Mouse (Mus musculus) hindbrain, embryonic 13.5 days (tissue): ENCODE measurements around the gene Setd1a. TPM values are rescaled to one million over a fixed set of nuclear protein-coding genes. Genes with fewer than 3 reads are reported as not detected.

Source experiments
- ATAC-seq: fragments of 200-750 bp; cut with Nextera tagmentation; 2 replicates; pipeline ENCODE4 v1.8.0; 2017; ENCODE audit warnings: moderate TSS enrichment; ENCODE audit not compliant: low FRiP score
- H3K27ac ChIP-seq: fragments of 300-500 bp; sonication (generic); 2 replicates; pipeline ENCODE4 v1.5.1; 2015; ENCODE audit warnings: inconsistent platforms, mild to moderate bottlenecking, moderate library complexity
- H3K27me3 ChIP-seq: fragments of 300-500 bp; sonication (generic); 2 replicates; pipeline ENCODE4 v1.6.1; 2015; ENCODE audit warnings: mild to moderate bottlenecking, inconsistent platforms
- H3K36me3 ChIP-seq: fragments of 300-500 bp; sonication (generic); 2 replicates; pipeline ENCODE4 v1.6.1; 2015; ENCODE audit warnings: mild to moderate bottlenecking, inconsistent platforms
- H3K4me1 ChIP-seq: fragments of 300-500 bp; sonication (generic); replicated peaks from 2 replicates; pipeline ENCODE4 v1.6.1; 2015; ENCODE audit warnings: inconsistent platforms
- H3K4me2 ChIP-seq: fragments of 300-500 bp; sonication (generic); 2 replicates; pipeline ENCODE4 v1.6.1; 2015; ENCODE audit warnings: inconsistent platforms, mild to moderate bottlenecking, moderate library complexity
- H3K4me3 ChIP-seq: fragments of 300-500 bp; sonication (generic); 2 replicates; pipeline ENCODE4 v1.5.1; 2015; ENCODE audit warnings: mild to moderate bottlenecking, inconsistent platforms
- H3K9ac ChIP-seq: fragments of 300-500 bp; sonication (generic); 2 replicates; pipeline ENCODE4 v1.6.1; 2015; ENCODE audit warnings: mild to moderate bottlenecking, inconsistent platforms
- H3K9me3 ChIP-seq: fragments of 300-500 bp; sonication (generic); 2 replicates; pipeline ENCODE4 v1.6.1; 2016; ENCODE audit warnings: inconsistent platforms
- WGBS: fragments of 180-500 bp; shearing (Covaris S2); methylation state at CpG from one replicate; pipeline ENCODE4 v1.1.7; 2015; 5-methylcytosine and 5-hydroxymethylcytosine counted together
- polyA plus RNA-seq: library from polyadenylated mRNA; unstranded; fragments of >200 nt; fragmentation: Nextera tagmentation; extraction: Ambion mirVana; gene quantifications from 2 replicates; pipeline ENCODE4 v1.2.1, GENCODE M21; 2015

Setd1a gene
- polyA plus RNA-seq, 1 experiment from 2014 or later: 20.9 TPM

DNA sequence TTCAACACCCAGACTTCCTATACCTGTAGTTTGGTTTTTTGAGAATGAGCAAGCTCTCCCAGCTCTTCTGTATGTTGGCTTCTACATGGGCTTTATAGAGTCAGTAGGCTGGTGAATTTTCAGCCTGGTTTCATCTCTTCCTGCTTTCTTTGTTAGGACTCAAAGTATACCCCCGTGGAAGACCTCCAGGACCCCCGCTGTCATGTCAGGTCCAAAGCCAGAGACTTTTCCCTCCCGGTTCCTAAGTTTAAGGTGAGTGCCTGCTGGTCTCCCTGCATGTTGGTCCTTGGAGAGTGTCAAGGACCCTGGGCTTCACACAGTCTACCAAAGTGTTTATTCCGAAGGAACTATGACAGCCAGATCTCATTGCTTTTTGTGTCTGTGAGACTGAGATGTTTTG is 1.9 kb downstream of the Setd1a start:
- Histone ChIP-seq H3K9ac (peak overlapping the region; percentile 91), H3K4me3 (peak overlapping the region; percentile 84), H3K4me2 (peak overlapping the region; percentile 82), H3K27ac (no peak overlapping the region), H3K36me3 (peaks cover 42% of the 10 kb centered on the region), H3K27me3 (no peaks in the 10 kb centered on the region), H3K9me3 (no peaks in the 10 kb centered on the region), H3K4me1 (peaks cover 20% of the 10 kb centered on the region)
- WGBS: 78% methylated on average over 4 of the region's 4 CpGs
- no peak for ATAC-seq

DNA sequence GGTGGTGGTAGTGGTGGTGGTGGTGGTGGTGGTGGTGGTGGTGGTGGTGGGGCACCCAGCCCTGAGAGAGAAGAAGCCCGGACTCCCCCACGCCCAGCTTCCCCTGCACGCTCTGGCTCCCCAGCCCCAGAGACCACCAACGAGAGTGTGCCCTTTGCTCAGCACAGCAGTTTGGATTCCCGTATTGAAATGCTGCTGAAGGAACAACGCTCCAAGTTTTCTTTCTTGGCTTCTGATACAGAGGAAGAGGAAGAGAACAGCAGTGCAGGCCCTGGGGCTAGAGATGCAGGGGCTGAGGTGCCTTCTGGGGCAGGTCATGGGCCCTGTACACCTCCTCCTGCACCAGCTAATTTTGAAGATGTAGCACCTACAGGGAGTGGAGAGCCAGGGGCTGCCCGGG is 8.8 kb downstream of the Setd1a start, which contains the start of gene Gm49388:
Gene Gm49388, plus strand, starts transcription at position 301 of the 400 bp plus-strand sequence.
- H3K27ac ChIP-seq: no peak within 1 kb of the TSS
- no peak within 1 kb of the TSS for H3K4me3 ChIP-seq
- ATAC-seq: no peak
- no peak within 1 kb of the TSS for H3K9ac ChIP-seq
- no peaks in the 10 kb centered on the region for H3K4me1 ChIP-seq
- no peaks in the 10 kb centered on the region for H3K27me3 ChIP-seq
- WGBS: 94% methylated on average over 7 of the region's 7 CpGs
- H3K4me2 ChIP-seq: no peak within 1 kb of the TSS
- H3K36me3 ChIP-seq: peaks cover 98% of the 10 kb centered on the region
- H3K9me3 ChIP-seq: no peaks in the 10 kb centered on the region

DNA sequence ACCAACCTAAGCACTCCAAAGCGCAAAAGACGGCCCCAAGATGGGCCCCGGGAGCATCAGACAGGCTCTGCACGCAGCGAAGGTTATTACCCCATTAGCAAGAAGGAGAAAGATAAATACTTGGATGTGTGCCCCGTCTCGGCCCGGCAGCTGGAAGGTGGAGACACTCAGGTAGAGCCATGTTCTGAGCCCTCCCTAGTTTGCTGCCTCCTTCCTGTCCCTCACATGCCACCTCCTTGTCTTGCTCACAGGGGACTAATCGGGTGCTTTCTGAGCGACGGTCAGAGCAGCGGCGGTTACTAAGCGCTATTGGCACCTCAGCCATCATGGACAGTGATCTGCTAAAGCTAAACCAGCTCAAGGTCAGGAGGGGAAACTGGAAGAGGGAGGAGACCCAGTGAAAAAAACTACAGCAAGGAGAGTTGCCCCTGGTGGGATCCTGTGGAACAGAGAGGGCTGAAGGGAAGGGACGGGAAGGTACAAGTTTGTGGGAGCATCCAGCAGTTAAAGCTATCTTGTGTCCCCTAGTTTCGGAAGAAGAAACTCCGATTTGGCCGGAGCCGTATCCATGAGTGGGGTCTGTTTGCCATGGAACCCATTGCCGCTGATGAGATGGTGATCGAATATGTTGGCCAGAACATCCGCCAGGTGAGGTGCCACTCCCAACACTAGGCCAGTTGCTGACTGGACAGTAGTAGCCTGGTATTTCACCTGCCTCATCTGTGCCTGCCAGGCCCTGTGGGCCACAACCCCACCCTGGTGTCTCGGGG is 20.8 kb downstream of the Setd1a start:
- Histone ChIP-seq H3K27ac (no peak overlapping the region), H3K36me3 (peaks cover 83% of the 10 kb centered on the region), H3K9ac (no peak overlapping the region), H3K4me2 (no peak overlapping the region), H3K4me3 (no peak overlapping the region), H3K4me1 (peaks cover 9% of the 10 kb centered on the region), H3K9me3 (no peaks in the 10 kb centered on the region), H3K27me3 (no peaks in the 10 kb centered on the region)
- ATAC-seq: no peak
- WGBS: 96% methylated on average over 23 of the region's 23 CpGs

DNA sequence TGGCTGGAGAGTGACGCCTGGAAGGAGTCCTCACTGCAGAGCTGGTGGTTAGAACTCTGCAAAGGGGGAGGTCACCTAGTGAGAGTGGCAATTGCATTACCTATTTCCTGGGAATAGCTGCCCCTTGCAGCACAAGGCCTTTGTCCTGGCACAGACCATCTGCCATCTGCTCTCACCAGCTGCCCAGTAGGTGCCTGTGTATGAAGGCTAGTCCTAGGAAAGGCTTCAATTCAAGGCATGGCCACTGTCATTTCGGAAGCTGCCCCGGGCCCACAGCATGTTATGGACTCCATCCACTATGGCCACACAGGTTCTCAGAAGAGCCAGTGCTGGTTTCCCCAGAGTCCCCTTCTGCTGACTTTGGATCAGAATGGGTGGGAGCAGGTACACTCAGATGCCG is 22.1 kb downstream of the Setd1a start:
- Histone ChIP-seq H3K9ac (0 out of 2 replicates have a peak overlapping the region, but pooled peaks have one; percentile 19), H3K4me2 (no peak overlapping the region), H3K4me3 (no peak overlapping the region), H3K36me3 (peaks cover 84% of the 10 kb centered on the region), H3K4me1 (peaks cover 9% of the 10 kb centered on the region), H3K27ac (no peak overlapping the region), H3K9me3 (no peaks in the 10 kb centered on the region), H3K27me3 (no peaks in the 10 kb centered on the region)
- WGBS: 95% methylated on average over 4 of the region's 4 CpGs
- no peak for ATAC-seq

DNA sequence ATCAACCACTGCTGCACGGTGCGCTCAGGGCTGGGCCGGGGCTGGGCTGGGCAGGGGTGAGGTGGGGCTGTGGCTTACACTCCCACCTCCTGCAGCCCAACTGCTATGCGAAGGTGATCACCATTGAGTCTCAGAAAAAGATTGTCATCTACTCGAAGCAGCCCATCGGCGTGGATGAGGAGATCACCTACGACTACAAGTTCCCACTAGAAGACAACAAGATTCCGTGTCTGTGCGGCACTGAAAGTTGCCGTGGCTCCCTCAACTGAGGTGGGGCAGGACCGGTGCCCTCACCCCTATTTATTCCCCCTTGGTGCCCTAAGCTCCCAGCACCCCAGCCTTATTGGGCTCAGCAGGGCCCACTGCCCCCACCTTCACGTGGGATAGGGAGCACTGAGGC is 22.7 kb downstream of the Setd1a start:
- Histone ChIP-seq H3K9me3 (no peaks in the 10 kb centered on the region), H3K4me2 (no peak overlapping the region), H3K4me1 (peaks cover 9% of the 10 kb centered on the region), H3K9ac (0 out of 2 replicates have a peak overlapping the region, but pooled peaks have one; percentile 8), H3K27ac (no peak overlapping the region), H3K27me3 (no peaks in the 10 kb centered on the region), H3K36me3 (peaks cover 82% of the 10 kb centered on the region), H3K4me3 (no peak overlapping the region)
- no peak for ATAC-seq
- 92% methylated on average over 13 of the region's 13 CpGs for WGBS

DNA sequence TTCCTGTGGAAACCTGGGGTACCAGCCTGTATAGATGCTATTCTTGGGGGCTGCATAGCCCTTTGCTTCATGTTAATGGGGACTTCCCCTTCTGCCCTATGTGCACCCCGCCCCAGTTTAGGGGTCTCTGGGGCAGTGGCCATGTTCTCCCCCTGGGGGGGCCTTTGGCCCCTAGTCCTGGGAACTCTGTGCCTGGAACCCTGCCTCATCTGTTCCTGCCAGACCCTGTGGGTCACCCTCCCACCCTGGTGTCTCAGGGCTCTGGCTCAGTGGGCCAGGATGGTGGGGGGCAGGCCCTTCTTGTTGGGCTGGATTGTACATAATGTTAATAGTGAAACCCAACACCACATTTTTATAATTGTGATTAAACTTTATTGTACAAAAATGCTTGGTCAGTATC is 23.3 kb downstream of the Setd1a start:
- H3K4me1 ChIP-seq: peaks cover 9% of the 10 kb centered on the region
- 0 out of 2 replicates have a peak overlapping the region, but pooled peaks have one; percentile 8 for H3K9ac ChIP-seq
- H3K9me3 ChIP-seq: no peaks in the 10 kb centered on the region
- H3K27me3 ChIP-seq: no peaks in the 10 kb centered on the region
- no peak overlapping the region for H3K4me2 ChIP-seq
- no peak for ATAC-seq
- WGBS: 100% methylated on average over 1 of the region's 1 CpGs
- 0 out of 2 replicates have a peak overlapping the region, but pooled peaks have one; percentile 35 for H3K27ac ChIP-seq
- no peak overlapping the region for H3K4me3 ChIP-seq
- peaks cover 84% of the 10 kb centered on the region for H3K36me3 ChIP-seq

DNA sequence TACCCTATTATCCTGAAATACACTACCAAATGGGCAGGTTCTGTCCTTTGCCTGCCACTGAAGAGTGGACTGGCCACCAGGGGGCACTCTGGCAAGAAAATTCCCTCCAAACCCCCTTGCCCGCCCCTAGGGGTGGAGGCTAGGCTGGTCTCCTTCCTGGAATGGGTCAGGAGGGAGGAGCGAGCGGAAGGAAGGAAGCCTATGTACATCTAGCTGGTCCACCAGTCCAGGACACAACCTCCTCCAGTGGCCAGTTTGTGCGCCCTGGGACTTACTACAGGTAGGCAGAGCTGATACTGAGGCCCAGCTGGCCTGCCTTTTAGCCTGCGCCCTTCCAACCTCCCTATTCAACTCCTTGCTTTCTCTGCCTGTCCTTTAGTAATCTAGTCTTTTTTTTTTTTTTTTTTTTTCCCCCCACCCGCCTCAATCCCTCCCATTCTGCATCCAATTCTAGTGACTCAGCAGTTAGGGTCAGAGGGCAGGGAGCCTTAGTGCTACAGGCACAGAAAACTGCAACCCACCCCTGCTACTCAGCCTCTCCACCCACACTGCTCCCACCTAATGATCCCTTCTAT is 24.1 kb downstream of the Setd1a start, which contains the start of gene Hsd3b7:
Gene Hsd3b7, plus strand, starts transcription at position 170 of the 575 bp plus-strand sequence.
- Histone ChIP-seq H3K27me3 (no peaks in the 10 kb centered on the region), H3K4me3 (peak within 1 kb of the TSS; percentile 9; the same call in 1 of the 2 replicates), H3K27ac (peak within 1 kb of the TSS; percentile 35; the same call in 1 of the 2 replicates), H3K4me1 (peaks cover 9% of the 10 kb centered on the region), H3K9ac (peak within 1 kb of the TSS; percentile 58), H3K9me3 (no peaks in the 10 kb centered on the region), H3K36me3 (peaks cover 84% of the 10 kb centered on the region), H3K4me2 (peak within 1 kb of the TSS; percentile 35)
- ATAC-seq: peak; percentile 75
- 25% methylated on average over 6 of the region's 6 CpGs for WGBS

DNA sequence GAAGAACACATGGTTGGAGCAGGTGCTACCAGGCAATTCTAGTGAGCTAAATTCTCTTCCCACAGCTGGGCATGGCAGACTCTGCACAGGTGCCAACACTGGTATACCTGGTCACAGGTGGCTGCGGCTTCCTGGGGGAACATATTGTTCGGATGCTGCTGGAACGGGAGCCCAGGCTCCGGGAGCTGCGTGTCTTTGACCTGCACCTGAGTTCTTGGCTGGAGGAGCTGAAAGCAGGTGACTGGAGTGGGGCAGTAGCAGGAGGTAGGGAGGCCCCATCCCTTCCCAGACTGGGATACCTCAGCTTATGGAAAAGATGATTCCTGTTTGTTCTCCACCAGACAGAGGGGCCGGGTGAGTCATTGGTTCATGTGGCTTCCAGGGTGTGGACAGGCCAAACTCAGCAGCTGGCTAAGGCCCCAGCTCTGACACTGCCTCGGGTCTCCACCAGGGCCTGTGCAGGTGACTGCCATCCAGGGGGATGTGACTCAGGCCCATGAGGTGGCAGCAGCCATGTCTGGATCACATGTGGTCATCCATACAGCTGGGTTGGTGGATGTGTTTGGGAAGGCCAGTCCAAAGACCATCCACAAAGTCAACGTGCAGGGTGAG is 24.6 kb downstream of the Setd1a start:
- ATAC-seq: no peak
- WGBS: 90% methylated on average over 8 of the region's 8 CpGs
- H3K9ac ChIP-seq: peak overlapping the region; percentile 58

DNA sequence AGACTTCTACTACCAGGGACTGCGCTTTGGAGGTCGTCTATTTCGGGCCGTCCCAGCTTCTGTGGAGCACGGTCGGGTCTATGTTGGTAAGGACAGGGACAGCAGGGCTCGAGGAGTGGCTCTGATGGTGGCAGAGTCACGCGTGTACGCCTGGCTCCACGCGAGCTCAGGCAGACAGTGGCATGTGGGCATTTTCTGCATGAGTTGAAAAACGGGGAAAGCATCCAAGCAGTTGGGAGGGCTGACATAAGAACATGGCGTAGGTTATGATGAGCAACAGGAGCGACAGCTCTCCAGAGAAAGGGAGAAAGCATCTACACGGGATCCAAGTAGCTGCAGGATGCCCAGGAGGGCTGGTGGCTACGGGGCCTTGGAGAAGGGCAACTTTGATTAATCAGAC is 25.8 kb downstream of the Setd1a start:
- Histone ChIP-seq H3K4me3 (no peak overlapping the region), H3K9ac (no peak overlapping the region), H3K4me2 (no peak overlapping the region), H3K9me3 (no peaks in the 10 kb centered on the region), H3K27me3 (no peaks in the 10 kb centered on the region), H3K27ac (no peak overlapping the region), H3K36me3 (peaks cover 80% of the 10 kb centered on the region), H3K4me1 (peaks cover 9% of the 10 kb centered on the region)
- ATAC-seq: no peak
- 93% methylated on average over 17 of the region's 17 CpGs for WGBS

More for the DNA sequence above, 24.6 kb downstream of the Setd1a start:
- no peak overlapping the region for H3K4me3 ChIP-seq
- H3K27me3 ChIP-seq: no peaks in the 10 kb centered on the region
- H3K9me3 ChIP-seq: no peaks in the 10 kb centered on the region
- H3K4me2 ChIP-seq: peak overlapping the region; percentile 35
- peaks cover 82% of the 10 kb centered on the region for H3K36me3 ChIP-seq
- H3K4me1 ChIP-seq: peaks cover 9% of the 10 kb centered on the region
- H3K27ac ChIP-seq: no peak overlapping the region; the same call in 1 of the 2 replicates

DNA sequence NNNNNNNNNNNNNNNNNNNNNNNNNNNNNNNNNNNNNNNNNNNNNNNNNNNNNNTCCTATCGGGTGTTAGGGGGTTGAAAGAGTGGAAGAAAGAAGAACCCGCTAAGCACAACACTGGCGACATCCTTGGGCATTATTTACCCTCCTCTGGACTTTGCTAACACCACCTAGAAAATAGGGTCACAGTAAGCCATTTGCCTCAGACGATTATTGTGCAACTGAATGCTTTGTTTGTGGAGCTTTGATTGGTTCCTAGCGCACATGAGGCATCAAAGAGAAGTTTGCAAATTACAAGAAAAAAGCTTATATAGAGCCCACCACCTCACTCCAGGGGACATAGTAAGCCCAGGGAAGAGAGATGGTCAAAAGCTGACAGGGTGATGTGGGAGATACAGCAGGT is 32.4 kb downstream of the Setd1a start:
- WGBS: 78% methylated on average over 5 of the region's 5 CpGs
- H3K27ac ChIP-seq: no peak overlapping the region
- no peaks in the 10 kb centered on the region for H3K9me3 ChIP-seq
- peaks cover 91% of the 10 kb centered on the region for H3K36me3 ChIP-seq
- H3K4me1 ChIP-seq: no peaks in the 10 kb centered on the region
- ATAC-seq: no peak
- H3K27me3 ChIP-seq: no peaks in the 10 kb centered on the region
- H3K9ac ChIP-seq: no peak overlapping the region
- H3K4me3 ChIP-seq: no peak overlapping the region
- no peak overlapping the region for H3K4me2 ChIP-seq

DNA sequence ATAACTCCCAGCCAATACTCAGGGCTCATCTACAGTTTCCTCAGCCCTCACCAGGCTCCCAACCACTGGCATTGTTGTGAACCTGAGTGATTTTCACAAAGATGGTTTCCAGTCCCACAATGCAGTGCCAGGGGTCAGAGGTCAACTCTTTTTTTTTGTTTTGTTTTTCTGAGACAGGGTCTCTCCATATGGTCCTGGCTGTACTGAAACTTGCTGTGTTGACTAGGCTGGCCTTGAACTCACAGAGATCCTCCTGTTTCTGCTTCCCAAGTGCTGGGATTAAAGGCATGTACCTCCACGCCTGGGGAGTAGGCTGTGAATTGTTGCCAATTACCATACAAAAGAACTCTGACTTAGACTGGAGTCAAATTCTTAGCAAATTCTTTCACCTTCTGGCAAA is 33.4 kb downstream of the Setd1a start:
- 93% methylated on average over 1 of the region's 1 CpGs for WGBS
- H3K4me3 ChIP-seq: no peak overlapping the region
- H3K4me1 ChIP-seq: no peaks in the 10 kb centered on the region
- H3K27ac ChIP-seq: no peak overlapping the region
- no peak overlapping the region for H3K4me2 ChIP-seq
- H3K9ac ChIP-seq: no peak overlapping the region
- H3K27me3 ChIP-seq: no peaks in the 10 kb centered on the region
- peaks cover 91% of the 10 kb centered on the region for H3K36me3 ChIP-seq
- no peak for ATAC-seq
- no peaks in the 10 kb centered on the region for H3K9me3 ChIP-seq

DNA sequence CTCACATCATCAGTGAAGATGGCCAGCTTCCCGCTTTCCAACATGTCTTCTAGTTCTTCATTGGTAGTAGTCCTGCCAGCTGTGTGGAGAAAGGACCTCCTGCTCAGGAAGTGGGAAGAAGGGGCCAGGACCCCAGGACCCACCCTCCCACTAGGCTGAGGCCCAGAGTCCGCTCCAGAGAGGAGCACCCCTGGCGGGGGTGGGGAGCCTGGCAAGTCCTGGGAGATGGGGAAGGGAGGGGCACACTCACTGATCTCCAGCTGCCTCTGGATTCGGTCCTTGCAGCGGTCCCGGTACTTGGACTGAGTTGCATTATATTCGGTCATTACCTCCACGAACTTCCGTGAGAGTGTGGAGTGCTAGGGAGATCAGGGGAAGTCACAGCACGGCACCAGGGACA is 34.2 kb downstream of the Setd1a start:
- no peak for ATAC-seq
- no peaks in the 10 kb centered on the region for H3K27me3 ChIP-seq
- WGBS: 83% methylated on average over 10 of the region's 10 CpGs

More for the DNA sequence above, 34.2 kb downstream of the Setd1a start:
- Histone ChIP-seq H3K4me3 (no peak overlapping the region), H3K4me1 (no peaks in the 10 kb centered on the region), H3K9ac (no peak overlapping the region), H3K9me3 (no peaks in the 10 kb centered on the region), H3K4me2 (no peak overlapping the region), H3K27ac (no peak overlapping the region), H3K36me3 (peaks cover 90% of the 10 kb centered on the region)
